In the genomic region with DNA sequence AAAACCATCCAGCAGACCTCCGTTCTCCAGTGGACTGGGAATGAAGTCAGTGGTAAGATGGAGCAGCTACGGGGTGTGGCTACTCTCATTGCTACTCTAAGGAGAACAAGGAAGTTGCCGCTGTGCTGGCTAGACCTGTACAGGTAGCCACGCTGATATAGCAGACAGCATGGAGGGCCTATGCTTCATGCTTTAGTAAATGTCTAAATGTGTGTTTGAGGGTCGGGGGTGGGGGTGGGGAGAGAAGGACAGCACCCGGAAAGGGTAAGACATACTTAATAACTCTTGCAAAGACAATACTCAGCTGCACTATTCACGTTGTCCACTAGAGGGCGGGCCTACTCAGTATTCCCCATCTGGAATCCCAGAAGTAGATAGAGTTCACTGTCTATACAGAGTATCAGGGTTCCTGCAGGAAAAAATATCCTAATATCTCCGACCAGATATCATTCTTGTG, we compare ENCODE assay signal across 8 mouse cellular contexts. TPM values are rescaled to one million over a fixed set of nuclear protein-coding genes. Genes with fewer than 3 reads are reported as not detected.
DNase-seq lines count a peak whose midpoint lies in the region; ATAC-seq and TF ChIP-seq lines count a peak whose summit lies in the region.

No protein-coding gene starts in this region.

- no peak overlapping the region for H3K4me2 ChIP-seq in forebrain, postnatal 0 days (ENCODE audit: low read depth)

- no peak overlapping the region for H3K27ac ChIP-seq in forebrain, postnatal 0 days (ENCODE audit: low read depth, low read length)

- TF ChIP-seq CTCF in forebrain, postnatal 0 days (IDR thresholded peaks at IDR 0.05; ENCODE audit: low read depth) = peak; percentile 86

- H3K4me3 ChIP-seq in forebrain, postnatal 0 days (ENCODE audit: low read depth, low read length) = no peak overlapping the region

- no peaks in the 10 kb centered on the region for H3K4me1 ChIP-seq in forebrain, postnatal 0 days (ENCODE audit: insufficient read depth)

- peak; percentile 28; the same call in 1 of the 2 replicates for ATAC-seq in forebrain, postnatal 0 days

- H3K9ac ChIP-seq in forebrain, postnatal 0 days = no peak overlapping the region

- 28% methylated on average over 9 of the region's 9 CpGs for WGBS in forebrain, postnatal 0 days

- no peaks in the 10 kb centered on the region for H3K9me3 ChIP-seq in forebrain, postnatal 0 days (ENCODE audit: low read length)

- H3K27me3 ChIP-seq in forebrain, postnatal 0 days (ENCODE audit: insufficient read depth, low read length) = no peaks in the 10 kb centered on the region; the same call in 1 of the 2 replicates

- peak; percentile 50 for DNase-seq in Muller cell, postnatal 12 days (ENCODE audit: inconsistent ontology term)
- DNase-seq in cerebellum, adult 18-20 months = peak; percentile 68 to 73
- DNase-seq in forebrain, postnatal 0 days = peak; percentile 87
- DNase-seq in heart, postnatal 4 days = peak; percentile 86
- DNase-seq in layer of hippocampus, adult 8-10 months (ENCODE audit: low spot score in 2 of 2) = peak; percentile 42 to 78
- peak; percentile 87 for DNase-seq in lung, postnatal 10 days
- DNase-seq in retina, embryonic 14.5 days (ENCODE audit: low spot score) = peak; percentile 93
- peak; percentile 26 for DNase-seq in urinary bladder, postnatal 10 days (ENCODE audit: low spot score)

- no peaks in the 10 kb centered on the region for H3K36me3 ChIP-seq in forebrain, postnatal 0 days (ENCODE audit: insufficient read depth)

RNA-seq across cellular contexts. Expression of a gene that starts 26.4 kb away (rescaled TPM):
- total RNA-seq in forebrain, postnatal 0 days (2014; rRNA removed) = 1.2 and 1.5 TPM in 2 replicates
- polyA plus RNA-seq in forebrain, postnatal 0 days (2015; fragmentation: Nextera tagmentation; extraction: Ambion mirVana) = 0.40 and 0.56 TPM in 2 replicates
- total RNA-seq in heart, postnatal 4 days (2021) = 10 to 100 TPM; 11.4 to 12.6 TPM
- total RNA-seq in layer of hippocampus, adult 8-10 months (2022) = 1 to 10 TPM; 1.1 to 2.6 (median 1.9) TPM

RNA-seq across cellular contexts. Expression of a gene that starts 40.8 kb away (rescaled TPM):
- not detected in 2 replicates for total RNA-seq in forebrain, postnatal 0 days (2014; rRNA removed)
- not detected in 2 replicates for polyA plus RNA-seq in forebrain, postnatal 0 days (2015; fragmentation: Nextera tagmentation; extraction: Ambion mirVana)
- not detected for total RNA-seq in heart, postnatal 4 days (2021)
- total RNA-seq in layer of hippocampus, adult 8-10 months (2022) = under 1 TPM in 3 of 4 experiments, not detected in 1; 0.25 to 0.43 (median 0.38) TPM

RNA-seq across cellular contexts. Expression of a gene that starts 57.1 kb away (rescaled TPM):
- 0.31 and 1.5 TPM in 2 replicates for total RNA-seq in forebrain, postnatal 0 days (2014; rRNA removed)
- 0.88 and 1.4 TPM in 2 replicates for polyA plus RNA-seq in forebrain, postnatal 0 days (2015; fragmentation: Nextera tagmentation; extraction: Ambion mirVana)
- total RNA-seq in heart, postnatal 4 days (2021) = under 1 TPM; 0.50 to 0.68 TPM
- total RNA-seq in layer of hippocampus, adult 8-10 months (2022) = under 1 TPM in 2 of 4 experiments, not detected in 2; 0.20 to 0.21 TPM

Comparison
In these comparisons a context has a peak if more than half of its experiments do, and no peak if none do; other contexts are left out.
1. DNase-seq: peak in every context shown above with its lines; median percentile 93 in retina, embryonic 14.5 days; 87 in forebrain, postnatal 0 days; 87 in lung, postnatal 10 days; 86 in heart, postnatal 4 days; 70 in cerebellum, adult 18-20 months; 60 in layer of hippocampus, adult 8-10 months; 50 in Muller cell, postnatal 12 days; 26 in urinary bladder, postnatal 10 days.